Mouse (Mus musculus): ENCODE data around the gene Gm49342.
"Not testable (repeated sequence)": the region's sequence is repeated elsewhere in the genome, so short reads cannot be mapped to it uniquely, and the experiment has no call there.

The Gm49342 gene

GRCm38 (mm10) chr14:50930377-50930753 lies 14.0 kb upstream of the Gm49342 start:
- TF ChIP-seq GATA4 (IDR thresholded peaks at IDR 0.05; ENCODE audit: insufficient replicate concordance, low read length): no peak

- no peak for TF ChIP-seq GATA4 (IDR thresholded peaks at IDR 0.05; ENCODE audit: insufficient replicate concordance, low read length)
Observed at GRCm38 (mm10) chr14:50930754-50931492, 13.4 kb upstream of the Gm49342 start, which contains the start of the genes Pip4p1 and Pnp. TSS of gene Pip4p1 (minus strand) at chr14:50930856. TSS of gene Pnp (plus strand) at chr14:50931082.

- TF ChIP-seq GATA4 (IDR thresholded peaks at IDR 0.05; ENCODE audit: insufficient replicate concordance, low read length): no peak
Observed at GRCm38 (mm10) chr14:50931493-50932020, 12.8 kb upstream of the Gm49342 start.

- no peak for TF ChIP-seq GATA4 (IDR thresholded peaks at IDR 0.05; ENCODE audit: insufficient replicate concordance, low read length)
Observed at GRCm38 (mm10) chr14:50936649-50937048, 7.7 kb upstream of the Gm49342 start.

GRCm38 (mm10) chr14:50938119-50938908 lies 6.0 kb upstream of the Gm49342 start:
- no peak for TF ChIP-seq GATA4 (IDR thresholded peaks at IDR 0.05; ENCODE audit: insufficient replicate concordance, low read length)

- no peak for TF ChIP-seq GATA4 (IDR thresholded peaks at IDR 0.05; ENCODE audit: insufficient replicate concordance, low read length)
Observed at GRCm38 (mm10) chr14:50938940-50939339, 5.4 kb upstream of the Gm49342 start.

GRCm38 (mm10) chr14:50955487-50955886 lies 11.2 kb downstream of the Gm49342 start:
- TF ChIP-seq GATA4 (IDR thresholded peaks at IDR 0.05; ENCODE audit: insufficient replicate concordance, low read length): peak; percentile 63; the same call in 1 of the 2 replicates

- not testable (repeated sequence) for TF ChIP-seq GATA4 (IDR thresholded peaks at IDR 0.05; ENCODE audit: insufficient replicate concordance, low read length)
Observed at GRCm38 (mm10) chr14:50955942-50956508, 11.7 kb downstream of the Gm49342 start, which contains the start of gene Pnp2. TSS of gene Pnp2 (plus strand) at chr14:50955992.

GRCm38 (mm10) chr14:50968216-50968980 lies 24.1 kb downstream of the Gm49342 start:
- no peak for TF ChIP-seq GATA4 (IDR thresholded peaks at IDR 0.05; ENCODE audit: insufficient replicate concordance, low read length)

GRCm38 (mm10) chr14:50969041-50969440 lies 24.7 kb downstream of the Gm49342 start:
- no peak for TF ChIP-seq GATA4 (IDR thresholded peaks at IDR 0.05; ENCODE audit: insufficient replicate concordance, low read length)

GRCm38 (mm10) chr14:50969558-50970544 lies 25.5 kb downstream of the Gm49342 start:
- TF ChIP-seq GATA4 (IDR thresholded peaks at IDR 0.05; ENCODE audit: insufficient replicate concordance, low read length): no peak

- no peak for TF ChIP-seq GATA4 (IDR thresholded peaks at IDR 0.05; ENCODE audit: insufficient replicate concordance, low read length)
Observed at GRCm38 (mm10) chr14:50970822-50971221, 26.5 kb downstream of the Gm49342 start.

- no peak for TF ChIP-seq GATA4 (IDR thresholded peaks at IDR 0.05; ENCODE audit: insufficient replicate concordance, low read length)
Observed at GRCm38 (mm10) chr14:50973700-50974099, 29.4 kb downstream of the Gm49342 start.

GRCm38 (mm10) chr14:50975001-50975400 lies 30.7 kb downstream of the Gm49342 start:
- TF ChIP-seq GATA4 (IDR thresholded peaks at IDR 0.05; ENCODE audit: insufficient replicate concordance, low read length): no peak
